Mouse (Mus musculus) kidney, embryonic 14.5 days (tissue): ENCODE data around the gene Msmb. TPM values are rescaled to one million over a fixed set of nuclear protein-coding genes. Genes with fewer than 3 reads are reported as not detected.

Experiments used
- ATAC-seq: fragments of 200-750 bp; cut with Nextera tagmentation; 2 replicates; pipeline ENCODE4 v1.8.0; 2017; ENCODE audit warnings: moderate number of reproducible peaks, mild to moderate bottlenecking, moderate TSS enrichment, moderate library complexity; ENCODE audit not compliant: low FRiP score, low TSS enrichment
- H3K27ac ChIP-seq: fragments of 300-500 bp; sonication (generic); 2 replicates; pipeline ENCODE4 v1.5.1; 2014; ENCODE audit warnings: low read depth, mild to moderate bottlenecking, low read length, moderate library complexity, mixed read lengths
- H3K27me3 ChIP-seq: fragments of 300-500 bp; sonication (generic); 2 replicates; pipeline ENCODE4 v1.6.1; 2014; ENCODE audit warnings: mild to moderate bottlenecking, low read length; ENCODE audit not compliant: control insufficient read depth, insufficient read depth
- H3K36me3 ChIP-seq: fragments of 300-500 bp; sonication (generic); 2 replicates; pipeline ENCODE4 v1.6.1; 2014; ENCODE audit warnings: low read length, mixed read lengths; ENCODE audit not compliant: control insufficient read depth, insufficient read depth
- H3K4me1 ChIP-seq: fragments of 300-500 bp; sonication (generic); 2 replicates; pipeline ENCODE4 v1.6.1; 2014; ENCODE audit warnings: low read length, mixed read lengths; ENCODE audit not compliant: control insufficient read depth, insufficient read depth
- H3K4me2 ChIP-seq: fragments of 300-500 bp; sonication (generic); replicated peaks from 2 replicates; pipeline ENCODE4 v1.6.1; 2014; ENCODE audit warnings: low read depth, mild to moderate bottlenecking, low read length
- H3K4me3 ChIP-seq: fragments of 300-500 bp; sonication (generic); 2 replicates; pipeline ENCODE4 v1.5.1; 2014; ENCODE audit warnings: mild to moderate bottlenecking, low read length
- H3K9ac ChIP-seq: fragments of 300-500 bp; sonication (generic); 2 replicates; pipeline ENCODE4 v1.6.1; 2014; ENCODE audit warnings: low read depth, mild to moderate bottlenecking, low read length, moderate library complexity
- H3K9me3 ChIP-seq: fragments of 300-500 bp; sonication (generic); 2 replicates; pipeline ENCODE4 v1.6.1; 2016; ENCODE audit warnings: low read length; ENCODE audit not compliant: control insufficient read depth
- WGBS: fragments of 180-500 bp; shearing (Covaris S2); extraction: QIAGEN DNeasy Blood & Tissue Kit; methylation state at CpG from one replicate; pipeline ENCODE4 v1.1.7; 2014; 5-methylcytosine and 5-hydroxymethylcytosine counted together
- polyA plus RNA-seq: library from polyadenylated mRNA; unstranded; fragments of >200 nt; fragmentation: Nextera tagmentation; extraction: Ambion mirVana; gene quantifications from 2 replicates; pipeline ENCODE4 v1.2.1, GENCODE M21; 2014

The Msmb gene
- polyA plus RNA-seq, 1 experiment from 2014 or later: not detected

DNA sequence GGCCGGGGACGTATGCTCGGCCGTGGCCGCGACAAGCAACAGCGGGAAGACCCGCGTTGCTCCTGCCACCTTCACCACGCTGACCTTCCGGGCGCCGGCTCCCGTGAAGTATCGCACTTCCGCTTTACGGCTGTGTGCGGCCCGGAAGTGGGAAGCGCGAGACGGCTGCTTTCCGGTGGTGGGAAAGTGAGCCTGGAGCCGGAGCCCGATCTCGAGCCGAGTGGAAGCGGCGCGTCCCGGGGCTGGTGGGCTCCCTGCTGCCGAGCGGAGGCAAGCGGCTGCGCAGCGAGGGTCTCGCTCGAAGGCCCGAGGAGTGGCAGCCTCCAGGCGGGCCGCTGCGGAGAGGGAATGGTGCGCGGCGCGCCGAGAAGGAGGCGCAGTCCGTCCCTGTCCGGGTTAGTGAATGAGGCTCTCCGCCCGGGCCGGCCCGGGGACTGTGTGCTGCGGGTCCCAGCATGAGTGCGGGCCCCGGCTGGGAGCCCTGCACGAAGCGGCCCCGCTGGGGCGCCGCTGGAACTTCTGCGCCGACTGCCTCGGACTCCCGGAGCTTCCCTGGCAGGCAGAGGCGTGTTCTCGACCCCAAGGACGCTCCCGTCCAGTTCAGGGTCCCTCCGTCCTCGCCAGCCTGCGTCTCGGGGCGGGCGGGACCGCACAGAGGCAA, 60.1 kb downstream of the Msmb start, which contains the start of the genes Timm23 and Parg:
Timm23 (minus strand) TSS at position 108 of the 661 bp plus-strand sequence.
Parg (plus strand) TSS at position 159 of the 661 bp plus-strand sequence.
- ATAC-seq: peak; percentile 96

More for the DNA sequence above, 60.1 kb downstream of the Msmb start, which contains the start of the genes Timm23 and Parg:
- Histone ChIP-seq H3K4me3 (peak within 1 kb of the TSS; percentile 88), H3K4me1 (peaks cover 15% of the 10 kb centered on the region; the same call in 1 of the 2 replicates), H3K27ac (peak within 1 kb of the TSS; percentile 63; the same call in 1 of the 2 replicates), H3K4me2 (peak within 1 kb of the TSS; percentile 82), H3K9me3 (no peaks in the 10 kb centered on the region), H3K36me3 (peaks cover 22% of the 10 kb centered on the region), H3K9ac (peak within 1 kb of the TSS; percentile 91), H3K27me3 (no peaks in the 10 kb centered on the region)
- WGBS: under 1% methylated on average over 59 of the region's 77 CpGs

Other genes starting within 250 kb of the Msmb start
- 0.34 and 0.56 TPM in 2 replicates for gene Galnt15, start 113.0 kb upstream of the Msmb start, polyA plus RNA-seq
- 29.1 and 33.6 TPM in 2 replicates for gene Oxnad1, start 56.6 kb upstream of the Msmb start, polyA plus RNA-seq
- gene Dph3, start 56.3 kb upstream of the Msmb start, polyA plus RNA-seq: 102 and 136 TPM in 2 replicates
- gene Ncoa4, start 17.8 kb downstream of the Msmb start, polyA plus RNA-seq: 74.8 and 106 TPM in 2 replicates
- 324 and 335 TPM in 2 replicates for gene Timm23, start 59.9 kb downstream of the Msmb start, polyA plus RNA-seq
- gene Parg, start 59.9 kb downstream of the Msmb start, polyA plus RNA-seq: 30.6 and 57.5 TPM in 2 replicates
- gene Ogdhl, start 180.0 kb downstream of the Msmb start, polyA plus RNA-seq: 8.7 and 11.3 TPM in 2 replicates
- not detected in 2 replicates for gene 1700024G13Rik, start 246.4 kb downstream of the Msmb start, polyA plus RNA-seq